Mouse (Mus musculus): ENCODE results near the gene Cenpu.
"Not testable (repeated sequence)": the region's sequence is repeated elsewhere in the genome, so short reads cannot be mapped to it uniquely, and the experiment has no call there.

Gene Cenpu

GRCm38 (mm10) chr8:46551029-46551428 lies 799 bp upstream of the Cenpu start:
- no peak for DNase-seq

DNA sequence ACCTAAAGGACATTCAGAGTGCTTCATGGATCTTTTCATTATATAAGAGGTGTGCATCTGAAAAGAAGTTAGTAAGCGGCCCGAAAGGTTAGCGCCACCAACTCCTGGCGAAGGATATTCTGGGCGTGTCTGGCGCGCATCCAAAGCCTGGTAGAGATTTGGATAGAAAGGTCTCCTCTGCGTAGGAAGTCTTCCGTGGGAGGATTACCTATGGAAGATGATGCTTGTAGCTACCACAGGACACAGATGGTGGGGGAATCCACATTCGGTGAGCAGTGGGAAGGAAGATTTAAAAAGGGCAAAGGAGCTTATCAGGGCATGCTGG lies 575 bp downstream of the Cenpu start:
- no peak for DNase-seq

DNA sequence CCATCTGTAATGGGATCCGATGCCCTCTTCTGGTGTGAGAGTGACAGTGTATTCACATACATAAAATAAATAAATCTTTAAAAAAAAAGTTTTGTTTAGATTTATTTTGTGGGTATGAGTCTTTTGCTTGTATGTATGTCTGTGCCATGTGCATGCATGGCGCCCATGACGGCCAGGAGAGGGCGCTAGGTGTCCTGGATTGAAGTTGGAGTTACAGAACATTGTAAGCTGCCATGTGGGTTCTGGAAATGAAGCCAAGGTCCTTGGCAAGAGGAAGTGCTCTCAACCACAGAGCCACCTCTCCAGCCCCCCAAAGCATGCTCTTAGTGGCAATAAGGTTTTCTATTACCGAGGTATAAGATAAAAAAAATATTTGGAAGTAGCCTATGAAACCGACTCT lies 7.6 kb downstream of the Cenpu start:
- peak; percentile 42 to 47 for DNase-seq

GRCm38 (mm10) chr8:46562333-46562732 lies 10.5 kb downstream of the Cenpu start:
- no peak for DNase-seq

- DNase-seq: no peak
Observed at GRCm38 (mm10) chr8:46566914-46567529, 15.2 kb downstream of the Cenpu start.

DNA sequence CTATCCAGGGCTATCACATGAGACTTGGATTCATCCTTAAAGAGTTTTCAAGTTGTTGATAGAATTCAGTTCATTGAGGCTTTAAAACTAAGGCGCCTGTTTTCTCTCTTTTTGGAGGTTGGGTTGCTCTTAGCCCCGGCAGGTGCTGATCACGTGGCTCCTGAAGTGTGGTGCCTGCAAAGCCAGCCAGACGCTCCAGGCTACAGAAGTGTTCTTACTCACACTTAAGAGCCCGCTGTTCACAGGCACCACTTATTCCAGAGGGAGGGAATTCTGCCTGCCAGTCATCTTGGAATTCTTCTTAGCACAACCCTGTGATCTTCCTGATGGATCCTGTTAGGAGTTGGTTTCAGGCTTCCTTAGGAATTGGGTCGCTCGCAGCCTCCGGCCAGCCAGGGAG lies 16.1 kb downstream of the Cenpu start:
- peak; percentile 74 to 83 for DNase-seq

DNA sequence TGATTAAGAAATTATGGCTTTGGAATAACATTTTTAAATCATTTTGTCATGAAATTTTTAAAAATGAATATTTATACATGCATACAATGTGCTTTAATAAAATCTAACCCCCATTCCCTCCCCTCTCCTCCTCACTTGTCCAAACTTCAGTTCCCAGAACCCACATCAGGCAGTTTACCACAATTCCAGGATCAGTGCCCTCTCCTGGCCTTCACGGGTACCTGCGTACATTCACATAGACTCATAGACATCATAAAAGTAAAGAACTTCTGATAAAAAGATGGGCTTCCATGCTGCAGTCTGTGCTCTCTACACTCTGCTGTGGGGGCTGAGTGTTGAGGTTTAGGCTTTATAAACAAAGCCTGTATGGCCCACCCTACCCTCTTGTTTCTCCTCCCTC lies 17.1 kb downstream of the Cenpu start:
- DNase-seq: no peak

GRCm38 (mm10) chr8:46569659-46570441 lies 18.0 kb downstream of the Cenpu start:
- peak; percentile 50 to 67 for DNase-seq

- no peak for DNase-seq
Observed at GRCm38 (mm10) chr8:46570673-46571072, 18.8 kb downstream of the Cenpu start.

GRCm38 (mm10) chr8:46573446-46573845 lies 21.6 kb downstream of the Cenpu start:
- no peak for DNase-seq

DNA sequence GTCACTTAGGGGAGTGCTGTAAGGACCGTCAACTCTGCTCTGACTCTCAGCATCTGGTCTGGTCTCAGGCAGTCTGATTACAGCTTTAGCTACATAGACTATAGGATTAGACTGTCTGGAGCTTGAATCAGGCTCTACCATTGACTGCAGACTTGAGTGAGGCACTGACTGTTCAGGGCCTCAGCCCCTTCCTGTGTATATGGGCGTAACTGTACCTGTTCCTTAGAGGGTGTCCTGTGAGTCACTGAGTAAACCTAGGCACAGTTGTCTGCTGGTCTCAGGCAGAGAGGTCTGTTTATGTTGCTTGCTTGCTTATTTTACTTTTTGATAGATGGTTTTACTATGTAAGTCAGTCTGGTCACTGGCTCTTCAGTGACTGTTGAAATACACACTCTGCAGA lies 22.1 kb downstream of the Cenpu start:
- no peak for DNase-seq

DNA sequence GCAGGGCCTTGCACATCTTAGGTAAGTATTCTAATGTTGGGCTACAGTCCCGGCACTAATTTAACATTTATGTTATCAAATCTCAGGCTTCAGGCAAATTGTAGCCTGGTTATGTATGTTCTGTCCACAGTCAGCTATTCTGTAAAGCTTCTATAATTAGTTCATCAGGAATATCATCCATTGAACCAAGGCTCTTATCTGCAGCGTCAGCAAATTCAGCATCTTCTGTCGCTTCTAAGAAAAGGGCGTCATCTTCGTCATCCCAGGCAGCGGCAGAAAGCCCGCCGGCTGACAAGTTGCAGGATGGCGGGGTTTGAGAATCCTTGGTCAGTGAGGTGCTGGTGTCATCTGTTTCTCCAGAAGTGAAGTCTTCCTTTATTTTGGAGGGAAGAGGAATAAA lies 27.0 kb downstream of the Cenpu start:
- no peak for DNase-seq

DNA sequence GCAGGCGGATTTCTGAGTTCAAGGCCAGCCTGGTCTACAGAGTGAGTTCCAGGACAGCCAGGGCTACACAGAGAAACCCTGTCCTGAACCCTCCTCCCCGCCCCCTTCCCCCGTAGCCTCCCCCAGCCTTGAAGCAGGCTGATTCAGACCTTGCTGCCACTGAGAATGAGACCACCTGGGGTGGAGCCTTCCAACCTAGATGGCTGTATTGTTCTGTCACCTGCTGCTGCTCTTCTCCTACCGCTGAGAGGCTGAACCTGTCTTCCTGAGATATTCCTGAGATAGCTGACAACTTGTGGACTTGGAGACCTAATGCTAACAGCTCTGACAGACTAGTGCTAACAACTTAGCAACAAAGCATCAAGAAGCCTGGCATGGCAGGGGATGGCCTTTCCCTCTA lies 32.5 kb downstream of the Cenpu start:
- DNase-seq: not testable (repeated sequence)

- DNase-seq: no peak
Observed at GRCm38 (mm10) chr8:46585576-46585975, 33.7 kb downstream of the Cenpu start.

- DNase-seq: no peak
Observed at GRCm38 (mm10) chr8:46587911-46588310, 36.1 kb downstream of the Cenpu start.

DNA sequence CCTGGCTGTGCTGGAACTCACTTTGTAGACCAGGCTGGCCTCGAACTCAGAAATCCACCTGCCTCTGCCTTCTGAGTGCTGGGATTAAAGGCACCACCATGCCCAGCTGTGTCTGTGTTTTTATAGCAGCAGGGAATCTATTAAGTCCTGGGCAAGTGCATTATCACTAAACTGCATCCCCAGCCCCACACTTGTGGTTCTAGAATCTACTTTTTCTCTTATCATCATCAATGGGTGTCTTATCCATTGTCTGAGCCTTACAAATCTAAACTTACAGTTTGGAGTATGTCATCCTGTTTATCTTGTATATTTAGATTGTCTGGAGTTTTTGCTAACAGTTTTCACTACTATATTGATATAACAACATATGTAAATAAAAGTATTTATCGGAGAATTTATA lies 36.8 kb downstream of the Cenpu start:
- DNase-seq: no peak

DNA sequence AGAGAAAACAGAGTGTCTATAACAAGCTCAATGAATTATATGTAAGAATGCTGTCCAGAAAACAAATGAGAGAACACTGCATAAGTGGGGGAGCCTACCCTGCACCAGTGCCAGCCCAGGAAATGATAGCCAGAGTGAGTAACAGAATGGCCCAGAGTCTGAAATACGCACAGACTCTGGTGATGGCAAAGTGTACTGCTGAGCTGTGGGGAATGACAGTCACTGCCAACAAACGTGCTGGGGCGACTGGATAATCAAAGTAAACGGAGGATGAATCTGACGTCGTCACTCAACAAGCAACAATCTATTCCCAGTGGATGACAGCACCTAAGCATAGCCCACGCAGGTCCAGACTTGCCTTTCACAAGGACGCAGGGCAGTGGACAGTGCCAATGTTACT lies 41.2 kb downstream of the Cenpu start:
- no peak for DNase-seq

DNA sequence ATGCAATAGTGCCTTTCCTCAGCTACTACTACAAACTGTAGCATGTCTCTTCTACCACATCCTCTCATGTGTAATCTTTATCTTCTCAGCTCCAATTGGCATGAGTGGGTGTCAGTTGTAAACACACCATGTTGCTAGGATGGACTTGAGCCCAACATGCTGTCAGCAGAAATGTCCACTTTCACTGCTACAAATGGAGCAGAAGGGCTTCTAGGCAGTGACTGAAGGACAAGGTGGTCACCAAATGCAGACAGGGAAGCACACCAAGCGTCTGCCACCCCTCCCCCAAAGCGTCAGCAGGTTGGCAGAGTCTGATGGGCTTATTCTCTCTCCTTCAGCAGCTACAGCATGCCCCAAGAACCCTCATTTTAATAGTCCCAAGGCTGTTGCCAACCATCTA lies 41.9 kb downstream of the Cenpu start:
- DNase-seq: no peak

DNA sequence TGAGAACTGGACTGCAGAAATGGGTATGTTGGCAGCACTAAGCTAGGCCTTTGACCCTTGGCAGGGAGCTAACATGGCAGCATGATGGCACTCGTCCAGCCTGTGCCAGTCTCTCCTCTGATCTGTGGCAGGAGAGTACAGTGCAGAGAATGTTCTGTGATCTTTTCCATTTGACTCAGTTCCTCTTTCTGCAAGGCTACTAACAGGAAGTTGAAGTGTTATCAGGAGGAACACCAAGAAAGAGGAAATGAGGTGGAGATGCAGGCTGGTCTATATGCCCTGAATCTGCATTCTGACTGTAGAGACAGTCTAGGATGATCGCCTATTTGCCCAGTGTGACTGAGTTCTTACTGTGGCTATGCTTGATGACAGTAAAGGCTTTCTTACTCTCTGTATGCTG lies 43.8 kb downstream of the Cenpu start:
- peak; percentile 11 to 15 for DNase-seq

DNA sequence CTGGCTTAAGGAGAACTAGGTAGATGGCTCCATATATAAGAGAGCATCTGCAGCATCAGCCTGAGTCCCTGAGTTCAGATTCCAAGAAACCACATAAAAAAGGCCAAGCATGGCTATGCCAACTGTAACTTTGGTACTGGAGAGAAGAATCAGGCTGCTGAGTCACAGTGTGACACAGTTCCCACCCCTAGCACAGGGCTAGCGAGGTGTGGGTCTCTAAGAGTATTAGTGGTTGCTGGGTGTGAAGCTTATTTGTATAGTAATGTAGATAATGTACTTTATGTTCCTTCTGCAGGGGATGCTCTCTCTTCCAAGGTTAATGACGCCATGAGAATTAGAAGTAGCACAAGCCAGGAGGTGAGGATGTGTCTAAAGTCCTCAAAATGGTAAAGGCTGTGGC lies 44.7 kb downstream of the Cenpu start:
- no peak for DNase-seq

GRCm38 (mm10) chr8:46597411-46597810 lies 45.6 kb downstream of the Cenpu start:
- DNase-seq: no peak

GRCm38 (mm10) chr8:46598114-46598513 lies 46.3 kb downstream of the Cenpu start:
- DNase-seq: no peak

- no peak for DNase-seq
Observed at GRCm38 (mm10) chr8:46598753-46599152, 46.9 kb downstream of the Cenpu start.

GRCm38 (mm10) chr8:46599314-46599904 lies 47.6 kb downstream of the Cenpu start:
- no peak for DNase-seq

Data from lung, adult 18-20 months (tissue).